Mouse (Mus musculus) brain, embryonic 14.5 days (tissue): ENCODE measurements at regions not wholly inside any gene's neighbourhood (a gene's known extent, or its start where the extent isn't known, plus 50 kb on each side); places are given as distances from the start of the nearest gene placed in this dataset.

Experiments used
- CTCF ChIP-seq: fragments of 200-500 bp; IDR thresholded peaks from 2 replicates; pipeline ENCODE4 v1.5.1; 2012; ENCODE audit warnings: inconsistent platforms, mild to moderate bottlenecking, moderate library complexity, borderline replicate concordance; ENCODE audit not compliant: insufficient read depth, insufficient read length; ENCODE audit errors: extremely low read depth
- POLR2A ChIP-seq: fragments of 200-500 bp; IDR thresholded peaks from 2 replicates; pipeline ENCODE4 v1.6.1; 2012; ENCODE audit warnings: mild to moderate bottlenecking, inconsistent platforms, borderline replicate concordance; ENCODE audit not compliant: poor library complexity, insufficient read depth, insufficient read length, severe bottlenecking; ENCODE audit errors: extremely low read depth

GRCm38 (mm10) chr4:31584171-31584570, 379.7 kb upstream of the Map3k7 start:
- no peak for TF ChIP-seq CTCF
- no peak for TF ChIP-seq POLR2A
